Mouse (Mus musculus): ENCODE measurements at regions not wholly inside any gene's neighbourhood (a gene's known extent, or its start where the extent isn't known, plus 50 kb on each side); places are given as distances from the start of the nearest gene placed in this dataset. TPM values are rescaled to one million over a fixed set of nuclear protein-coding genes. Genes with fewer than 3 reads are reported as not detected.

Small RNA genes in the stretch of these regions (microRNA-seq; reads per million reads assigned to microRNA genes)
- not detected for gene Gm44303
